Mouse (Mus musculus): ENCODE data around the gene Hjurp.
A peak's percentile ranks its signal among the peaks of the same experiment; 100 is the strongest.

DNA sequence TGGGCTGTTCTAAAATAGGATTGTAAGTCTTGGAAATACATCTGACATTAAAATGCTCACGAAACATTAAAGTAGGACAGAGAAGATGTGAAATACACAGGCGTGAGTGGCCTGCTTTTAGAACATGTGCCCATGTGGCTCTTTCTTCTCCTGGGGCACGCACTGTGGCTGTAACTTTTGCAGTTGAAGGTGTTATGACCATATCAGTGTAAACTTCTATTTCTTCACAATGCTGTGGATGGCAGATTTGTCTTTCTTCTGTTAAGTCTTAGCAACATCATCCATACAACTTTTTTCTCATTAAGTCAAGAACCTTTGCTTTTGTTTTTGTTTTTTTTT, 11.3 kb upstream of the Hjurp start:
- TF ChIP-seq CTCF (IDR thresholded peaks at IDR 0.05; ENCODE audit: low read depth) (peak; percentile 2; the same call in 1 of the 2 replicates), EP300 (IDR thresholded peaks at IDR 0.05; ENCODE audit: low read depth) (no peak)
